In the genomic region with DNA sequence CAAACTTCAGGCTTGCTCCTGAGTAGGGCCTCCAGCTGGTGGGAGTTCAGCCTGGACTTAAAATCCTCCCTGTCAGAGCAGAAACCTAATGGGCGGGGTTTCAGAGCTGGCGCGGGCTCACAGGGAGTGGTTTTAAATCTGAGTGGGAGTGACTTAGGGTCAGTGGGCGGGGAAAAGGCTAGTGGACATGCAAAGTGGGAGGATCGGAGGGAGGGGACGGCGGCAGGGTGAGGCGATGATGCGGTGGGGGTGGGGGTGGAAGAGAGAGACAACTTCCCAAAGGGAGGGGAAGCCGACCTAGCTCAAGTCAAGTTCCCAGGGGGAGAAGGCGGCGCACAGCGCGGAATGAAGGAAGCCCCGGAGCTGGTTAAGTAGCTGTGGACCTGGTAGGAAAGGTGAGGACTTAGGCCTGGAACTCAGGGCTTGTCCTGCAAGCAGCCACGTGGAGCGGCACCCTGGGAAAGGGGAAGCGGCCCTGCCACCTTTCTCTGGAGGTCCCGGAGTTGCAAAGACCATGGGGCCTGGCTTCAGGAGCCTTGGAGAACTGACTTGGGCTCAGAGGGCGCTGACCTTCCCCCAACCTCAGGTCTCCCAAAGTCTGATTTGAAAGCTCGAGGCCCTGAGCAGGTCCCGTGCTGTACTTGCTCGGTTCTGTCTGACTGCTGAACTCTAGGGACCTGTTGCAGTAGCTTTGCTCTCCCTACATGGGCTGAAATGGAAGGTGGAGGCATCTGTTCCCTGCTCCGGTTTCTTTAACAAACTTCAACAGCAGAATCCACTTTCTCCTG, we compare ENCODE assay signal across 8 mouse cellular contexts. TPM values are rescaled to one million over a fixed set of nuclear protein-coding genes. Genes with fewer than 3 reads are reported as not detected.
DNase-seq lines count a peak whose midpoint lies in the region; ATAC-seq and TF ChIP-seq lines count a peak whose summit lies in the region.

A gene (plus strand): TSS at position 238 of the 788 bp plus-strand sequence.

- DNase-seq in brain, adult 2 months (ENCODE audit: low read depth, low spot score): peak; percentile 84
- DNase-seq in heart, embryonic 10.5 days (ENCODE audit: low spot score): peak; percentile 97
- DNase-seq in liver: peak; percentile 94
- DNase-seq in monocyte, adult 2 months (ENCODE audit: low read depth in 1 of 2, low spot score in 2 of 2): peak; percentile 48 to 57
- DNase-seq in spleen, postnatal 14 days (ENCODE audit: low spot score in 2 of 2): peak; percentile 33 to 50

- H3K4me3 ChIP-seq in C2C12 (ENCODE audit: insufficient read depth, poor library complexity, severe bottlenecking): peak within 1 kb of the TSS; percentile 39
- peak within 1 kb of the TSS; percentile 71 for H3K4me3 ChIP-seq in heart, embryonic 10.5 days
- H3K4me3 ChIP-seq in kidney, embryonic 14.5 days (ENCODE audit: low read length): peak within 1 kb of the TSS; percentile 63

- H3K9me3 ChIP-seq in heart, embryonic 10.5 days: no peaks in the 10 kb centered on the region
- H3K9me3 ChIP-seq in kidney, embryonic 14.5 days (ENCODE audit: control insufficient read depth, low read length): no peaks in the 10 kb centered on the region

- no peaks in the 10 kb centered on the region for H3K27me3 ChIP-seq in C2C12 (ENCODE audit: control insufficient read depth, insufficient read depth, insufficient read length)
- H3K27me3 ChIP-seq in heart, embryonic 10.5 days (ENCODE audit: insufficient read depth, poor library complexity, severe bottlenecking): no peaks in the 10 kb centered on the region
- no peaks in the 10 kb centered on the region for H3K27me3 ChIP-seq in kidney, embryonic 14.5 days (ENCODE audit: control insufficient read depth, insufficient read depth, low read length)

- H3K4me1 ChIP-seq in heart, embryonic 10.5 days: peaks cover 15% of the 10 kb centered on the region
- H3K4me1 ChIP-seq in kidney, embryonic 14.5 days (ENCODE audit: control insufficient read depth, insufficient read depth, low read length): no peaks in the 10 kb centered on the region

- ATAC-seq in erythroblast, adult 5-6 weeks (replicated peaks; ENCODE audit: low FRiP score, poor library complexity, severe bottlenecking): peak; percentile 95
- ATAC-seq in kidney, embryonic 14.5 days (ENCODE audit: low FRiP score, low TSS enrichment): peak; percentile 99

- no peaks in the 10 kb centered on the region for H3K79me2 ChIP-seq in C2C12 (ENCODE audit: control insufficient read depth, insufficient read depth)

- TF ChIP-seq CTCF in C2C12 (IDR thresholded peaks at IDR 0.05; ENCODE audit: control insufficient read depth, insufficient read depth, insufficient read length): no peak

- H3K79me3 ChIP-seq in C2C12 (ENCODE audit: low read depth): no peaks in the 10 kb centered on the region

- H3K27ac ChIP-seq in heart, embryonic 10.5 days: peak within 1 kb of the TSS; percentile 94
- H3K27ac ChIP-seq in kidney, embryonic 14.5 days (ENCODE audit: low read depth, low read length): peak within 1 kb of the TSS; percentile 55; the same call in 1 of the 2 replicates

- peak within 1 kb of the TSS; percentile 75 for H3K4me2 ChIP-seq in kidney, embryonic 14.5 days (replicated peaks; ENCODE audit: low read depth, low read length)

- H3K9ac ChIP-seq in kidney, embryonic 14.5 days (ENCODE audit: low read depth, low read length): peak within 1 kb of the TSS; percentile 68

- peak within 1 kb of the TSS; percentile 77 for H3ac ChIP-seq in C2C12 (ENCODE audit: control insufficient read depth, insufficient read length, low read depth)

- WGBS in heart, embryonic 10.5 days: 2% methylated on average over 24 of the region's 24 CpGs
- under 1% methylated on average over 24 of the region's 24 CpGs for WGBS in kidney, embryonic 14.5 days

- H3K36me3 ChIP-seq in C2C12 (ENCODE audit: control insufficient read depth, insufficient read depth): no peaks in the 10 kb centered on the region
- no peaks in the 10 kb centered on the region for H3K36me3 ChIP-seq in heart, embryonic 10.5 days
- no peaks in the 10 kb centered on the region for H3K36me3 ChIP-seq in kidney, embryonic 14.5 days (ENCODE audit: control insufficient read depth, insufficient read depth, low read length)

TF ChIP-seq in C2C12, 6 proteins besides CTCF, POLR2A, EP300 and RAD21:
- TF ChIP-seq FOSL1 (IDR thresholded peaks at IDR 0.05; ENCODE audit: insufficient read depth, low read length, poor library complexity, severe bottlenecking) (no peak), MYOD1 (IDR thresholded peaks at IDR 0.05; ENCODE audit: control insufficient read depth, insufficient read length, low read depth) (no peak), USF1 (IDR thresholded peaks at IDR 0.05; ENCODE audit: low read depth) (no peak), MAX (IDR thresholded peaks at IDR 0.05) (no peak), MYOG (IDR thresholded peaks at IDR 0.05; ENCODE audit: control insufficient read depth, extremely low read depth, insufficient read length) (no peak), CEBPB (IDR thresholded peaks at IDR 0.05; ENCODE audit: low read depth) (no peak)

RNA-seq across cellular contexts. Expression of the gene that starts here (rescaled TPM):
- 2.7 TPM for polyA plus RNA-seq in C2C12 (2012; fragmentation: generic; extraction: Trizol)
- total RNA-seq in erythroblast, adult 5-6 weeks (2015; ENCODE audit: low replicate concordance): 0.58 TPM in 1 of 2 replicates, not detected in the other
- total RNA-seq in erythroblast, adult 5-6 weeks (2017; ENCODE audit: low replicate concordance): 1.0 and 4.3 TPM in 2 replicates
- 33.5 and 39.9 TPM in 2 replicates for polyA plus RNA-seq in heart, embryonic 10.5 days (2016; fragmentation: Nextera tagmentation; extraction: Ambion mirVana)
- polyA plus RNA-seq in kidney, embryonic 14.5 days (2014; fragmentation: Nextera tagmentation; extraction: Ambion mirVana): 25.2 and 30.7 TPM in 2 replicates

Comparison
In these comparisons a context has a peak if more than half of its experiments do, and no peak if none do; other contexts are left out.
1. Peak in every context shown above with its lines: DNase-seq, ATAC-seq, H3K4me3 ChIP-seq and H3K27ac ChIP-seq.
2. DNase-seq: peak in every context shown above with its lines; median percentile 97 in heart, embryonic 10.5 days; 94 in liver; 84 in brain, adult 2 months; 52 in monocyte, adult 2 months; 42 in spleen, postnatal 14 days.